Mouse (Mus musculus) hindlimb bud, embryonic 11.5 days (tissue): ENCODE measurements around the gene Churc1.

Experiments
- DNase-seq: peaks from one replicate; pipeline ENCODE4 v3.0.0-alpha.2; 2012; ENCODE audit warnings: low read depth, low spot score; ENCODE audit errors: extremely low spot score

Churc1 gene

GRCm38 (mm10) chr12:76765354-76765851 is at the start of gene Churc1, which contains the start of gene Fntb:
TSS of gene Churc1 (plus strand) at chr12:76765538.
TSS of gene Fntb (plus strand) at chr12:76765589.
- peak; percentile 96 for DNase-seq

DNA sequence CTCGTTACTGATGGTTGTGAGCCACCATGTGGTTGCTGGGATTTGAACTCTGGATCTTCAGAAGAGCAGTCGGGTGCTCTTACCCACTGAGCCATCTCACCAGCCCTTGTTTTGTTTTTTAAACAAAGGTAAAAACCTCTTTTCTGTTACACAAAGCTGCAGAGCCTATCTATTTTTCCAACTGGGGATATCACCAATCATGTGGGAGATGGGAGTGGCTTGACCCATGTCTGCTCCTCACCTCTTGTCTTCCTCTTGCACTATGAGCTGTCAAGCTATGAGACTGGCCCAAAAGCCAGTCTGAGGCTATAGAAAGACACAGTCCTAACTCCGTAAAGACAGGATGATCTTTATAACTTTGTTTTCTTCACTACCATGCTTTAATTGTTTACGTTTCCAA is 47.0 kb upstream of the Churc1 start:
- DNase-seq: no peak

GRCm38 (mm10) chr12:76720572-76720971 is 44.8 kb upstream of the Churc1 start:
- DNase-seq: no peak

DNA sequence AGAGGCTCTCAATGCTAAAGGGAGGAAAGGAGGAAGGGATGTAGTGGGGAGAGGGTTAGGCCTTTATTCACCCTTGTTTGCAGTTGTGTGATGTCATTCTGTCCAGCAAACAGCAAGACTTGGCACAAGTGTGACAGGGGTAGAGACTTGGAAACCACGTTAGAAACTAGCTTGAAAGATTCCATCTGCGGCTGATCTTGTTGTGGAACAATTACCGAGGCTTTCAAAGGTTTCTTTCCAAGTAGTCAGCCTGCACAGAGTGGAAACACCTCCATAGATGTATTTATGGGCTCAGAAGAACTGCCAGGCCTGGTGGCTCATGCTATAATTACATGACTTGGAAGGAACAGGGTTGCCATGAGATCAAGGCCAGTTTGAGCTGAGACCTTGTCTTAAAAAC is 43.3 kb upstream of the Churc1 start:
- DNase-seq: no peak

GRCm38 (mm10) chr12:76727955-76728354 is 37.4 kb upstream of the Churc1 start:
- no peak for DNase-seq

DNA sequence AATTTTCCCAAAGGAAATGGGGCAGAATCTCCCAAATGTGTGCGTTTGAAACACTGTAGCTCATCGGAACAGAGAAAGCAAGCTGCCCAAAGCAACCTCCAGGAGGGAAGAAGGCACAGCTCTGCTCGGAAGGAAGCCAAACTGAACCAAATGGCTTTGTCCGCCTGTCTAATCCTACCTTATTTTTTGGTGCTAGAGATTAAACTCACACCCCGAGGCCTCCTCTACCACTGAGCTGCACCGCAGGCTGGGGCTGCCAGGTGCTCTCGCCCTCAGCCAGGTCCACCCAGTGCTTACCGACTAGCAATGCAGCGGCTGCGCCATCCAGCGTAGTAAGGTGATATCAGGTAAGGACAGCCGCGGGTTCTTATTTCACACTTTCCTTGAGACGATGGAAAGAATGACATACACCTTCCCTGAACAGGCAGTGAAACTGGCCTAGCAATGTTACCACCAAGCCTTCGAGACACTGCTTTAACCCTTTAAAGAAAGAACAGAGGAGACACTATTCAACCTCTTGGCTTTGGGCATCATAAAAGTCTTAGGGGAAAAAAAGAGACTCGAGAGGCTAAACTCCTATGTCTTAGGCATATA is 14.4 kb upstream of the Churc1 start:
- DNase-seq: no peak

GRCm38 (mm10) chr12:76752652-76753318 is 12.6 kb upstream of the Churc1 start:
- peak; percentile 44 for DNase-seq

GRCm38 (mm10) chr12:76765901-76766630 is 728 bp downstream of the Churc1 start:
- no peak for DNase-seq

DNA sequence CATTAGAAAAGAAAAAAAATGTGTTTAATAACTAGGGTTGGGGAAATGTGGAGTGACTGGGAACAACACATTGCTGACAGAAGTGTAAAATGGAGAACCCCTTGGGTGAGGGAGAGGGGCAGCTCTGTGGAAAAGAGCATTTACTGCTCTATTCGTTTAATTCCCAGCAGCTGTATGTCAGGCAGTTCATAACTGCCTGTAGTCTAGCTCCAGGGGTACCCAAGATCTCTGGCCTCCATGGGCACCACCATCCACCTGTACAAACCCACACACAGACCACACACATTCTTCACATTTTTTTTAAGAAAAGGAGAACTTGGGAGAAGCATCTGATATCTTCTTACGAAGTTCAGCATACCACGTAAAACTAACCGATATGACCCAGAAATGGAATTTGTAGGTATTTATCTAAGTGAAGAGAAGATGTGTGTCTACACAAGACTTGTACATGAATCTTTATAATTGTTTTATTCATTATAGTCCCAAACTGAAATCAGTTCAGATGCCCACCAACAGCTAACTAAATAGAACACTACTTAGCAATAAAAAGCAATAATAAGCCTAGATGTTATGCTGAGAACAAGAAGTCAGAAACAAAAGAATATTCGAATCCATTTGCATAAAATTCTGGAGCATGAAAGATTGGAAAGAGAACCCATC is 5.6 kb downstream of the Churc1 start:
- DNase-seq: no peak

- DNase-seq: no peak
These were observed 6.2 kb downstream of the Churc1 start for GRCm38 (mm10) chr12:76771540-76771939.

DNA sequence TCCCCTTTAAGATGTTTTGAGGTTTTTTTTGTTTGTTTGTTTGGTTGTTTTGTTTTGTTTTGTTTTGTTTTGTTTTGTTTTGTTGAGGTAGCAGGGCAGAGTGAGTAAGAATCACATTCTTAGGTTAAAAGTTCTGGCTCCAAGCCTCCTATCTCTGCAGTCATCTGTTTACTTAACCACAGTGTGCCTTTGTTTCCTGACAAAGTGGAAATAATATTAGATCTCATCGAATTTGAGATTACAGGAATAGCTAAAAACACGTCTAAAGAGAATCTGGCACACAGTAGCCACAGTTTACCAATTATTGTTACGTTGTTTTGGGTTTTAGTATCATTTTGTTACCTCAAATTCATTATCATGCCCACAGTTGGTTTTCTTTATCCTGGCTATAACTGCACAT is 9.3 kb downstream of the Churc1 start:
- no peak for DNase-seq

DNA sequence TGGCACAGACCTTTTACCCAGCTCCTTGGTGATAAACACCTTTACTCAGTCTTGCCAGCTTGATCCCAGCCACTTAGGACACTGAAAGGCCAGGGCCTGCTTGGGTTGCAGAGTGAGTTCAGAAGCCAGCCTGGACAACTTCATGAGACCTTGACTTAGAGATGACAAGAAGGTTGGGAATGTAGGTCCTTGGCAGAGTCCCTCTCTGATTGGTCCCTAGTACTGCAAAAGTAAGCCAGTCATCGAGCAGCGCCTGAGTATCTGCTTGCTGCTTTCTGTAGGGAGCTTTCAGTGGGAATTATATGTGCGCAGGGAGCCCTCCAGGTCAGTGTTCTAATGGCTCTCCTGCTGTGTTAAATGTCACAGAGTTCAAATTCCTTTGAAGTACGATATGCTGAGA is 9.8 kb downstream of the Churc1 start:
- DNase-seq: no peak

DNA sequence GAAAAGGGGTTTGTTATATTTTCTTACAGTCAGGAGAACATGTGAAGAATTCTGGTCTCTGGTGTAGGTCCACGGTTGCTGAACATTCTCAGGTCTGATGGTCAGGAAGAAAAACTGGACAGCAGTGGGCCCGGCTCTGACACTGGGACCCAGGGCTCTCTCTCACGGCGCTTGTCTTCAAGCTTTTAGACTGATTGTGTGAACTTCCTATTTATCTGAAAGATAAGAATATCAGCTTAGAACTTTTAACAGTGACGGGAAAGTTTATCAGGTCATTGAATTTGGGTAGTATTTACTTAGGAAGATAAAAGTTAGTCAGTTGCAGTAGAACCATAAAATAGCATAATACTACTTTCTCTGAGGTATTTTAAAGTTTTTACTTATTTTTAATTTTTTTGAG is 11.6 kb downstream of the Churc1 start:
- DNase-seq: no peak

- no peak for DNase-seq
These were observed 12.5 kb downstream of the Churc1 start for GRCm38 (mm10) chr12:76777845-76778244.

DNA sequence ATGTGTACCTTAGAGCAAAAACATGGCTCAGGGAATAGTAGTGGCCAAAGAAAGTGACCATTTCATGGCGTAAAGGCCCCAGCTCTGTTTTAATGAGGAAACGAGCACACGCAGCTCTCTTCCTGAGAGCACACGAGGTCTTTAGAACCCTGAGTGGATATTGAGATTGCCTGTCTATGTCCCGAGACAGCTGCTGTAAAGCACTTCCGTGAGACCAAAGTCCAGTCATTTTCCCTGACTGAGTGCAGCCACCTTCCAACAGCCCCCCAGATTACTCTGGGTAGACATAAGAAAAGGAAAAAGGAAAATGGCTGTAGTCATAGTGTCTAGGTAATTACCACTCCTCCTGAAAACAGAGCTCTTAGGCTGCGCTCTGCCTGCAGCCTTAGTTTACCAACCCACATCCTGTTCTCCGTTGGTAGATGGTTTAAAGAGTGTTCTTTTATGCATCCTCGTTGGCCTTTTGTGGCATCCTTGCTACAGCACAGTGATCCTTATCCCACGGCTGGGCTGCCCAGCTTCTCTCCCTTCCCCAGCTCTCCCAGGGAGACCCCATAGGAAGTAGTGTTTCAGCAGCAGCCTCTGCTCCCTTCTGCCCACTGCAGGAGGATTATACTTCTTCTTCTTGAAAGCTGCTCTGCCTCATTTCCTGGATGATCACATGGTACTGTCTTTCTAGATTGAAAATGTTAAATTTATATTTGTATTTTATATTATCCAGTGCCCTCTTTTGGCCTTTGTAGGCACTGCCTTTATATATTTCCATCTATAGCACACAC is 13.2 kb downstream of the Churc1 start:
- DNase-seq: no peak

GRCm38 (mm10) chr12:76779951-76780350 is 14.6 kb downstream of the Churc1 start:
- DNase-seq: no peak

DNA sequence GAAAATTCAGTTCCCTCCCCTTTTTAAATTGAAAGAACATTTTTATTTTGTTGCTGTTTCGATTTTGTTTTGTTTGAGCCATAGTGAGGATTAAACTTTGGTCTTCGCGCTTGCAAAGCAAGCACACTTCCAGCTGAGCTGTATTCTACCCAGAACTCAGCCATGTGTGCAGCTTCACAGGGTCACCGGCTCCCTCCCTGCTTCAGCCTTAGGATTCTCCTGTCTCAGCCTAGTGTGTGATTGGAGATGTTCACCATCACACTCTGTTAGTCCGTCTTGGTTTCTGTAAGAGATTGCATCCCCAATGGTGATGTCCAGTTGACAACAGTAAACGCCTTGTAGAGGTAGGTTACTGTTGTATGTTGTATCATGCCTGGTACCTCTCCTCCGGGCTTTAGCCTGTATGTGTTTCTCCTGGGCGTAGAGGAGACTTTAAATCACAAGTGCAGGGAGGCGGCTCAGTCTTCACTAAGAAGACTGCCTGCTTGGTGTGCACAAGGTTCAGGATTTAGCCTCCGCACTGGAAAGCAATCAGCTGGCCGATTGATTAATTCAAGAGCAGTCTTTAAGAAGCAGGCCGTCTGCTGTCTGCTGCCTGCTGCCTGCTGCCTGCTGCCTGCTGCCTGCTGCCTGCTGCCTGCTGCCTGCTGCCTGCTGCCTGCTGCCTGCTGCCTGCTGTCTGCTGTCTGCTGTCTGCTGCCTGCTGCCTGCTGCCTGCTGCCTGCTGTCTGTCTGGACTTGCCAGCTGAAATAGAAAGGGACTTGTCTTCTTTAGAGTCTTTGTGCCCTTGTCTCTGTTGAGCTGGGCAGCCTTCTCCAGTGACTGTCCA is 15.5 kb downstream of the Churc1 start:
- DNase-seq: no peak

- DNase-seq: no peak
These were observed 18.8 kb downstream of the Churc1 start for GRCm38 (mm10) chr12:76784056-76784619.

GRCm38 (mm10) chr12:76790446-76791084 is 25.2 kb downstream of the Churc1 start:
- DNase-seq: no peak
